Mouse (Mus musculus) thymus, postnatal 0 days (tissue): Measurements from ENCODE around the gene Map3k3. TPM values are rescaled to one million over a fixed set of nuclear protein-coding genes. Genes with fewer than 3 reads are reported as not detected.

Experiments used
- DNase-seq: peaks from one replicate; pipeline ENCODE4 v3.0.0-alpha.2; 2015; ENCODE audit warnings: low spot score
- polyA plus RNA-seq: library from polyadenylated mRNA; unstranded; fragments of >200 nt; fragmentation: Nextera tagmentation; extraction: Ambion mirVana; gene quantifications from 2 replicates; pipeline ENCODE4 v1.2.1, GENCODE M21; 2015

The Map3k3 gene
- polyA plus RNA-seq, 1 experiment from 2014 or later: 16.9 TPM

DNA sequence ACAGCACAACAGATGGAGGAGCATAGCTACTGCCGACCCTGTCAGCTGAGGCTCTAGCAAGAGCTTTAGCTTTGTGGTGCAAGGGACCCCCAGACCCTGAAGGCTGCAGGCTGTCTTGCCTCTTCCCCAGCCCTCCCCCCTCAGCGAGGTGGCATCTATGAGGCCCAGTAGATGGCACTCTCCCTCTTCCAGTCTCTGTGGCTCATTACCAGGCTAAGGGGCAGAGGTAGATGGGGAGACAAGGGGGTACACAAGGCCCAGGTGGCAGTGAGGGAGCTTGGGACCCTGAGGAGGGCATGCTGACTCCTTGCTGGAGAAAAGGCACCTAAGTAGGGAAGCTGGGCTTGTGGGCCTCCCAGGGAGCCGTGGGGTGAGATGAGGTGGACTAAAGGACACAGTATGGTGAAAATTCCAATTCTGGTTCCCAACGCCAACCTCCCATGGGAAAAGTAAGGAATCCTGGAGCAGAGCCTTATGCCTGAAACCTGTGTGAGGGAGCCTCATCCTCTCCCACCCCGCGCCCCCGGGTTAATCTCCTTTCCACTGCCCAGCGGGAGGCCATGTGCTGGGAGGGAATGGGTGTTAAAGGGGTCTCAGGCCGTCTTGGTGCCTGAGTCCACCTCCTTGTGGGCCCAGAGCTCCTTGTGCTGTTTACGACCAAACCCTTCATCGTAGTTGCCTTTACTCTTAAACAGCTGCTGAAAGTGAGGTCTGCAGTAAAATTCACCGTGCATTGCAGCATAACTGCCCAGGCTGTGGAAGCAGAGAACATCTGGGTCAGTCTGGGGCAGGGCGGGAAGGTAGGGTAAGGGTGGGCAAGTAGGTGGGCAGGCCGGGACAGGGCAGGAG lies 73.9 kb downstream of the Map3k3 start:
- DNase-seq: peak; percentile 83

GRCm38 (mm10) chr11:106158930-106159215 lies 74.5 kb downstream of the Map3k3 start:
- no peak for DNase-seq

GRCm38 (mm10) chr11:106159216-106159920 lies 75.0 kb downstream of the Map3k3 start:
- DNase-seq: peak; percentile 97

- DNase-seq: peak; percentile 87
These were observed 75.8 kb downstream of the Map3k3 start for GRCm38 (mm10) chr11:106159921-106160840.

GRCm38 (mm10) chr11:106160841-106161721 lies 76.7 kb downstream of the Map3k3 start, which contains the start of the genes Gm10840 and Limd2:
TSS of gene Gm10840 (plus strand) at chr11:106160850.
TSS of gene Limd2 (minus strand) at chr11:106160860.
- peak; percentile 77 for DNase-seq

GRCm38 (mm10) chr11:106162237-106162636 lies 77.8 kb downstream of the Map3k3 start:
- DNase-seq: no peak

- DNase-seq: no peak
These were observed 79.1 kb downstream of the Map3k3 start for GRCm38 (mm10) chr11:106163546-106163945.

GRCm38 (mm10) chr11:106164601-106165180 lies 80.3 kb downstream of the Map3k3 start:
- no peak for DNase-seq

DNA sequence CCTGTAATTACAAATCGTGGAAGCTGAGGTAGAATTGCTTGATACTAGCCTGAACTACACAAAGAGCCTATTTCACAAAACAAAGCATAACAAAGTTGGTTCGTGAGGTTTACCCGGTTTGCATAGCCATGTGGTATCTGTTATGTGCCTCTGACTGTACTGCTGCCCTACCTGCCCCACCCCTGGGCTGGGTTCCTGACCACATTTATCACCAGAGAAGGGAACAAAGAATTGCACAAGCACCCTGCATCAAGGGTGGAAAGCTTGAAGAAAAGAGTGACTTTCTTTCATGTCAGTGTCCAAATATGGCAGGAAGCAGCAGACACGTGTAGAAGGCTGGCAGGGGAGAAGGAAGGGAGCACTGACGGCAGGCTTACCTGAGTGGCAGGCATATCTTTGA lies 83.0 kb downstream of the Map3k3 start:
- DNase-seq: peak; percentile 70

- DNase-seq: peak; percentile 85
These were observed 86.4 kb downstream of the Map3k3 start for GRCm38 (mm10) chr11:106170807-106171206.

- DNase-seq: no peak
These were observed 88.8 kb downstream of the Map3k3 start for GRCm38 (mm10) chr11:106173228-106173627.

DNA sequence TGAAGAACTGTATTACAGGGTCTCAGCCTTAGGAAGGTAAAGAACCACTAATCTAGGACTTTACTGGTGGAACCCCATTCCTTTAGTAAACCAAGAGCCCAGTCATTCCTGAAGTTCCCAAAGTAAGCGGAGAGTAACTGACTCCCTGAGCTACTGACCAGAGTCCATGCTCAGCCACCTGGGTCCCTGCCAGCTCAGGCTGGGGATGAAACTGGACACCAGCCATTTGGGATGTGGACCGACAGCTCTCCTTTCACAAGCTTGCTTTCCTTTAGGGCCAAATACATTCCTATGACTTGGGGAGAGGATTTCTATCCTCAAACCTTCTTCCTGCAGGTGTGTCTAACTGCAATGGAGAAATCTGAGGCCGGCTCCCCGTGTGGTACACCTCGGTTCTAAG lies 90.0 kb downstream of the Map3k3 start:
- DNase-seq: no peak

GRCm38 (mm10) chr11:106175081-106175480 lies 90.7 kb downstream of the Map3k3 start:
- DNase-seq: no peak

GRCm38 (mm10) chr11:106176372-106176771 lies 92.0 kb downstream of the Map3k3 start:
- DNase-seq: no peak

- no peak for DNase-seq
These were observed 93.8 kb downstream of the Map3k3 start for GRCm38 (mm10) chr11:106178036-106178782.

- DNase-seq: no peak
These were observed 95.5 kb downstream of the Map3k3 start for GRCm38 (mm10) chr11:106179711-106180448.

GRCm38 (mm10) chr11:106180449-106180801 lies 96.0 kb downstream of the Map3k3 start:
- DNase-seq: no peak

DNA sequence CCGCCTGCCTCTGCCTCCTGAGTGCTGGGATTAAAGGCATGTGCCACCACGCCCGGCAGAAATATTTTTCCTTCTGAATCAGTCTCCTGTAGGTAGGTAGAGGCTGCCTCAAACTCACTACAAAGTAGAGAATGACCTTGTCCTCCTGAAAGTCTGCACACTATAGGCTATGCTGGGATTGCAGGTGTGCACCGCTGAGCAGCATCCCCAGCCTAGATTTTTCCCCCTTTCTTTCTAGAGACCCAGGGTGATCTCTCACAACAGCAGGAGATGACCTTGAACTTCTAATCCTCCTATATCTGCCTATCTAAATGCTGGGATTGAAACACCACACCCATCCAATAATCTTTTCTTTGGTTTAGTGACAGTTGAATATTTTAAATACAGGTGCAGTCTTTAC lies 102.9 kb downstream of the Map3k3 start:
- no peak for DNase-seq

DNA sequence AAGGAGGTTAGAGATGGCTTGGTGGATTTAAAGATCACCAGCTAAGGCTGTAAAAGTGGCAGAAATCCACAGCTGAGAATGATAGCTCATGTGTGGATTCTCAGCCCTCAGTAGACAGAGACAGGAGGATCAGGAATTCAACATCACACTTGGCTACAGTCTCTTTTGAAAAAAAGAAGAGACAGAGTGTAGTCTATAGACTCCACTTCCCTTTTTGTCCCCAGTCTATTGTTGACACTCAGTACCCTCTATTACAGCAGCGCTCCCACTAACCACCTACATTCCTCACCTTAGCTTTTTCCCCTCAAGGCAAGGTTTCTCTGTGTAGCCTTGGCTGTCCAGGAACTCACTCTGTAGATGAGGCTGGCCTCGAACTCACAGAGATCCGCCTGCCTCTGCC lies 107.3 kb downstream of the Map3k3 start:
- no peak for DNase-seq
